Mouse (Mus musculus) heart, embryonic 12.5 days (tissue): ENCODE data around the gene Miip. TPM values are rescaled to one million over a fixed set of nuclear protein-coding genes. Genes with fewer than 3 reads are reported as not detected.
"Not testable (repeated sequence)": the region's sequence is repeated elsewhere in the genome, so short reads cannot be mapped to it uniquely, and the experiment has no call there.

Experiments used
- ATAC-seq: fragments of 200-750 bp; cut with Nextera tagmentation; 2 replicates; pipeline ENCODE4 v1.8.0; 2017; ENCODE audit warnings: moderate TSS enrichment, moderate library complexity; ENCODE audit not compliant: insufficient number of reproducible peaks, low FRiP score
- H3K27ac ChIP-seq: fragments of 300-500 bp; sonication (generic); 2 replicates; pipeline ENCODE4 v1.5.1; 2016; ENCODE audit warnings: mild to moderate bottlenecking, moderate library complexity; ENCODE audit not compliant: poor library complexity, severe bottlenecking
- H3K27me3 ChIP-seq: fragments of 300-500 bp; sonication (generic); replicated peaks from 2 replicates; pipeline ENCODE4 v1.6.1; 2016; ENCODE audit warnings: mild to moderate bottlenecking, moderate library complexity
- H3K36me3 ChIP-seq: fragments of 300-500 bp; sonication (generic); 2 replicates; pipeline ENCODE4 v1.6.1; 2016; ENCODE audit warnings: mild to moderate bottlenecking, moderate library complexity
- H3K4me1 ChIP-seq: fragments of 300-500 bp; sonication (generic); replicated peaks from 2 replicates; pipeline ENCODE4 v1.6.1; 2016; ENCODE audit warnings: mild to moderate bottlenecking
- H3K4me2 ChIP-seq: fragments of 300-500 bp; sonication (generic); 2 replicates; pipeline ENCODE4 v1.6.1; 2016; ENCODE audit warnings: mild to moderate bottlenecking, moderate library complexity
- H3K4me3 ChIP-seq: fragments of 300-500 bp; sonication (generic); 2 replicates; pipeline ENCODE4 v1.5.1; 2016; ENCODE audit warnings: mild to moderate bottlenecking
- H3K9ac ChIP-seq: fragments of 300-500 bp; sonication (generic); 2 replicates; pipeline ENCODE4 v1.6.1; 2016; ENCODE audit warnings: mild to moderate bottlenecking, moderate library complexity
- H3K9me3 ChIP-seq: fragments of 300-500 bp; sonication (generic); replicated peaks from 2 replicates; pipeline ENCODE4 v1.6.1; 2016; ENCODE audit warnings: mild to moderate bottlenecking, moderate library complexity
- WGBS: fragments of 180-500 bp; shearing (Covaris S2); methylation state at CpG from one replicate; pipeline ENCODE4 v1.1.7; 2016; 5-methylcytosine and 5-hydroxymethylcytosine counted together
- polyA plus RNA-seq: library from polyadenylated mRNA; unstranded; fragments of >200 nt; fragmentation: Nextera tagmentation; extraction: Ambion mirVana; gene quantifications from 2 replicates; pipeline ENCODE4 v1.2.1, GENCODE M21; 2016

Miip gene
- polyA plus RNA-seq, 1 experiment from 2014 or later, result 23.4 TPM

DNA sequence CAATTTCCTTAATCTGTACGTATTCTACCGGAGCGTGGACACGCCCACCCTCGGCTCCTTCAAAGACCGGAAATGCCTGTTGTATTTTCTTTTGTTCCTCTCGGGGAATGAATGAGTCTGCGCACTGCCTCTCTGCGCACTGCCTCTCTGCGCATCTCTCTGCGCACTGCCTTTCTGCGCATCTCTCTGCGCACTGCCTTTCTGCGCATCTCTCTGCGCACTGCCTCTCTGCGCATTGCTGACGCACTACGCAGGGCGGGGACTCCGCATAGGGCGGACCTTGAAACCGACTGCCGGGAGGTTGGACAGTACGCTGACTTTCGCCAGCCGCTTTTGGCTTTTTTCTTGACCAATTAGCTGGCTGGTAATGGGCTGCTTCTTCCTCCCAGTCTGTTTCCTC lies 29.3 kb downstream of the Miip start:
- not testable (repeated sequence) for ATAC-seq, H3K27me3 ChIP-seq, H3K9ac ChIP-seq, H3K4me1 ChIP-seq, H3K4me2 ChIP-seq, H3K27ac ChIP-seq, H3K4me3 ChIP-seq
- Histone ChIP-seq H3K36me3 (peaks cover 32% of the 10 kb centered on the region), H3K9me3 (peaks cover 23% of the 10 kb centered on the region)
- 97% methylated on average over 18 of the region's 26 CpGs for WGBS

GRCm38 (mm10) chr4:147824389-147824788 lies 44.2 kb downstream of the Miip start:
- peaks cover 47% of the 10 kb centered on the region for H3K9me3 ChIP-seq
- peaks cover 65% of the 10 kb centered on the region for H3K36me3 ChIP-seq
- H3K4me3 ChIP-seq, result no peak overlapping the region
- no peaks in the 10 kb centered on the region for H3K4me1 ChIP-seq
- WGBS, result 91% methylated on average over 4 of the region's 4 CpGs
- no peak overlapping the region for H3K27ac ChIP-seq
- H3K9ac ChIP-seq, result no peak overlapping the region
- ATAC-seq, result no peak
- no peak overlapping the region for H3K4me2 ChIP-seq
- H3K27me3 ChIP-seq, result no peaks in the 10 kb centered on the region

GRCm38 (mm10) chr4:147821414-147821813 lies 47.2 kb downstream of the Miip start:
- not testable (repeated sequence) for H3K27me3 ChIP-seq, H3K9ac ChIP-seq, H3K4me2 ChIP-seq, H3K4me3 ChIP-seq, ATAC-seq, H3K4me1 ChIP-seq, H3K27ac ChIP-seq
- Histone ChIP-seq H3K9me3 (peaks cover 48% of the 10 kb centered on the region), H3K36me3 (peaks cover 37% of the 10 kb centered on the region)
- 81% methylated on average over 3 of the region's 3 CpGs for WGBS

GRCm38 (mm10) chr4:147819659-147820058 lies 49.0 kb downstream of the Miip start:
- peak; percentile 6; the same call in 1 of the 2 replicates for ATAC-seq
- WGBS, result 78% methylated on average over 7 of the region's 7 CpGs
- H3K27me3 ChIP-seq, H3K4me3 ChIP-seq, H3K4me2 ChIP-seq, H3K4me1 ChIP-seq, H3K27ac ChIP-seq, H3K9ac ChIP-seq: not testable (repeated sequence)
- peaks cover 21% of the 10 kb centered on the region for H3K36me3 ChIP-seq
- peaks cover 41% of the 10 kb centered on the region for H3K9me3 ChIP-seq

DNA sequence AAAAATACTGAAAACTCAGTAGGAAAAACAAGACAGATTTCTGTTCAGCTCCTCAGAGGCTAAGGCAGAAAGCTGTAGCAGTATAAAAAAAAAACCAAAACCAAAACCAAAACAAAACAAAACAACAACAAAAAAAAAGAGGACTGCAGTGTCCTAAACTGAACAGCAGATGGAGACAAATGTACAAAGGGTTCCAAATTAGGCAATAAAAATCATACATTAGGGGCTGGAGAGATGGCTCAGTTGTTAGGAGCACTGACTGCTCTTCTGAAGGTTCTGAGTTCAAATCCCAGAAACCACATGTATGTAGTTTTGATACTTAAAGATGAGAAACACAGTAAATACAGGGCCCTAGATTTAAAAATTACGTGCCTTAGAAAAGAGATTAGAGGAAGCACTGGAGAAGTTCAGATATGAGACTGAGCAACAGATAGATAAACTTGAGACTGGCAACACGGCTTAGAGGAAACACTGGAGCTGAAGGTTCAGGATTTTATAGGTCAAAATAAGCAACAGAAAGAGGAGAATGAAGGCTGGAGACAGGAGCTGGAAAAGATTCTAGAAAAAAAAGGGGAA lies 53.9 kb downstream of the Miip start:
- no peaks in the 10 kb centered on the region for H3K36me3 ChIP-seq
- H3K4me3 ChIP-seq, result no peak overlapping the region
- no peak for ATAC-seq
- H3K27me3 ChIP-seq, result no peaks in the 10 kb centered on the region
- H3K4me2 ChIP-seq, result no peak overlapping the region
- H3K9ac ChIP-seq, result no peak overlapping the region
- 63% methylated on average over 2 of the region's 2 CpGs for WGBS
- H3K9me3 ChIP-seq, result peaks cover 10% of the 10 kb centered on the region; the same call in 1 of the 2 replicates
- no peak overlapping the region for H3K27ac ChIP-seq
- H3K4me1 ChIP-seq, result no peaks in the 10 kb centered on the region

DNA sequence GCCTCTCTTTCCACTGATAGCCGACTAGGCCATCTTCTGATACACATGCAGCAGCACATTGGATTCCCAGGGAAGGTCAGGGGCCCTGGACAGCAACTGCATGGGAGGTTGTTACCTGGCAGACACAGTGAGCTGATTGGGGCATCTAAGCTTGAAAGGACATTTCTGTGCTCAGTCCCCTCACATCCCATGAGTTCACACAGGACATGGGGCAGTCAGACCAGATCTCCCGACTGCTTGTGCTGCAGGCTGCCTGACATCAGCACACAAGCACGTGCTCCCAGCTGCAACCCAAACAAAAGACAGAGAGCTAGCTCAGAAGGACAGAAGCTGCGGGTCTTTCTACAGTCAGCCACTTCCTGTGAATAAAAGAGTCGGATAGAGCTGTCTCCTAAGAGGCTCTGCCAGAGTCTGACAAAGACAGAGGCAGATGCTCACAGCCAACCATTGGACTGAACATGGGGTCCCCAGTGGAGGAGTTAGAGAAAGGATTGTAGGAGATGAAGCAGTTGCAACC lies 55.3 kb downstream of the Miip start:
- no peaks in the 10 kb centered on the region for H3K36me3 ChIP-seq
- no peak overlapping the region for H3K4me2 ChIP-seq
- H3K4me3 ChIP-seq, result no peak overlapping the region
- WGBS, result 41% methylated on average over 5 of the region's 5 CpGs
- no peak for ATAC-seq
- no peak overlapping the region for H3K9ac ChIP-seq
- H3K27me3 ChIP-seq, result no peaks in the 10 kb centered on the region
- H3K27ac ChIP-seq, result no peak overlapping the region
- peaks cover 5% of the 10 kb centered on the region for H3K4me1 ChIP-seq
- peaks cover 4% of the 10 kb centered on the region; the same call in 1 of the 2 replicates for H3K9me3 ChIP-seq

Other genes starting within 250 kb of the Miip start
- 4.2 and 4.5 TPM in 2 replicates for gene Zfp979, start 226.3 kb downstream of the Miip start, polyA plus RNA-seq
- gene Zfp534, start 166.3 kb downstream of the Miip start, polyA plus RNA-seq, result not detected in 2 replicates
- 9.1 and 11.0 TPM in 2 replicates for gene Zfp984, start 59.0 kb downstream of the Miip start, polyA plus RNA-seq
- gene Zfp933, start 20.4 kb downstream of the Miip start, polyA plus RNA-seq, result 5.0 and 5.9 TPM in 2 replicates
- gene Fv1, start 163 bp upstream of the Miip start, polyA plus RNA-seq, result 9.0 and 9.1 TPM in 2 replicates
- 121 and 123 TPM in 2 replicates for gene Mfn2, start 35.9 kb upstream of the Miip start, polyA plus RNA-seq
- 46.9 and 49.6 TPM in 2 replicates for gene Plod1, start 68.0 kb upstream of the Miip start, polyA plus RNA-seq
- gene 2510039O18Rik, start 72.1 kb upstream of the Miip start, polyA plus RNA-seq, result 24.6 and 24.9 TPM in 2 replicates
- 276 and 282 TPM in 2 replicates for gene Nppb, start 117.0 kb upstream of the Miip start, polyA plus RNA-seq
- gene Nppa, start 131.9 kb upstream of the Miip start, polyA plus RNA-seq, result 5,688 and 5,948 TPM in 2 replicates
- gene Clcn6, start 170.0 kb upstream of the Miip start, polyA plus RNA-seq, result 7.8 and 9.3 TPM in 2 replicates
- gene Mthfr, start 170.3 kb upstream of the Miip start, polyA plus RNA-seq, result 15.5 and 17.0 TPM in 2 replicates
- gene Agtrap, start 219.2 kb upstream of the Miip start, polyA plus RNA-seq, result 18.9 and 19.8 TPM in 2 replicates